Mouse (Mus musculus) c-Kit-positive CD71-negative TER-119-negative erythroid progenitor cells, embryonic 14.5 days (primary cell): ENCODE data around the gene Cdon.

Source experiments
- DNase-seq: peaks from one replicate; pipeline ENCODE4 v3.0.0-alpha.2; 2013; ENCODE audit warnings: low read depth

Cdon gene

GRCm38 (mm10) chr9:35493033-35493732 lies 72.3 kb downstream of the Cdon start:
- DNase-seq, result no peak

GRCm38 (mm10) chr9:35493733-35494092 lies 72.8 kb downstream of the Cdon start:
- no peak for DNase-seq

- no peak for DNase-seq
Observed at GRCm38 (mm10) chr9:35494937-35495336, 74.0 kb downstream of the Cdon start.

DNA sequence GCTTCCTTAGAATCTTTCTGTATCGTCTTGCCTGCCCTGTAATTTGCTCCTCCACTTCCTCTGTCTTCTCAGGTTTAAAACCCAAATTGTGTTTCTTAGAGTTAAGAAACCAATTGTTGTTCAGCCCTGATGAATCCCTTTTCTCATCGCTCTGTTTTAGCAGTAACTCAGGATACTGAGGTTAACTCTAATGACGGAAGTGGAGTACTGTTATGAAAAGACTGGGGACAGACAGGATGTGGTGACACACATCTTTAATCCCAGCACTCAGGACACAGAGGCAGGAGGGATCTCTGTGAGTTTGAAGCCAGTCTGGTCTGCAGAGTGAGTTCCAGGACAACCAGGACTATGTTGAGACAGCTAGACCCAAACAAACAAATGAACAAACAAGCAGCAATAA lies 74.5 kb downstream of the Cdon start:
- DNase-seq, result no peak

GRCm38 (mm10) chr9:35499946-35500345 lies 79.0 kb downstream of the Cdon start:
- no peak for DNase-seq

- no peak for DNase-seq
Observed at GRCm38 (mm10) chr9:35502361-35503000, 81.6 kb downstream of the Cdon start.

DNA sequence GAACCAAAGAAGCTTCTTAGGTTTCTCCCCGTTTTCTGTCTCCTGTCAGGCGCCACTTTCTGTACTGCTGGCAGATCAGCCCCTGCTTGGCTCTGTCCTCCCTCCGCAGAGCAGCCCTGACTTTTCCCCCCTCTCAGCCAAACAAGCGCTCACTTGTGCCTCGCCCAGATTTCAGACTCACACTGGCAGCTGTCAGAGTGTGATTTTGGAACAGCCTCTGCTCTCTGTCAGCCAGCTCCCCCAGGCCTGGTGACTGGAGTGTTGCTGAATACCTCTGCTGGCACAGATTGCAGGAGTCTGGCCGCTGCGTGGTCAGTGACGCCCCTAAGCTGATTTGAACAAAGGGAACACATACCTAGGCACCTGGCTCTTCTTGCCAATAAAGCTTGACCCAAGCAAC lies 87.3 kb downstream of the Cdon start:
- DNase-seq, result no peak

DNA sequence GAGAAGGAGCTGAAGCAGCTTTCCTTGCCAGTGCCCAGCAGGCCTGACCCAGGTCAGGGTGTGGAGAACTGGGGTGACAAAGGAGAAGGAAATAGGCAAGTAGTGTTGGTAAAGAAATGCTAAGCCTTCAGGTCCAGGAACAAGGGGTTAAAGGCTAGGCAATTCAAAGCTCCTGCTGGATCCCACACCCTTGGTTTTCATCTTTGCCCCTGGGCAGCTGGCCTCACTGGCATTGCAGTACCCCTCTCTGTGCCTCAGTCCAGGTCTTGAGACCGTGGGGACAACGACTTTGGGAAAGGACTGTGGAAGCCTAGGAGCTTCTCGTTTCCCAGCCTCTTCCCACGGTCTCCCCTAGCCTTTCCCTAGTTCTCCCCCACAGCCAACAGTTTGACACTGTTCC lies 93.0 kb downstream of the Cdon start:
- no peak for DNase-seq

DNA sequence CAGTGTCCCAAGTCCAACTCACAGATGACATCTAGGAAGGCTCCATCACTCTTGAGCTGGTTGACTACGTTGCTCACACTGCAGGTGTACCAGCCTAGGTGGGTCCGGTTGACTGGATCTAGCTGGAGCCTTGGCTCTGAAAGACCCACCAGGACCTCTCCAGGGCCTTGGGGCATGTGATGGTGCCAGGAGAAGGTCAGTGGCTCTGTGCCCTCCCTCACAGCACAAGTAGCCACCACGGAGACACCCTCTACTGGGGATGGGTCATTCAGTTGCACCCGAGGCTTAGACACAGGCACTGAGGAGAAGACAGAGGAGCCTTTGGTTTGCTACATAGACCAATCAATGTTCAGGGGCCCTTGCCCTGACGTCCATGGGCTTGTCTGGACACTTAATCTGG lies 95.3 kb downstream of the Cdon start:
- DNase-seq, result no peak

DNA sequence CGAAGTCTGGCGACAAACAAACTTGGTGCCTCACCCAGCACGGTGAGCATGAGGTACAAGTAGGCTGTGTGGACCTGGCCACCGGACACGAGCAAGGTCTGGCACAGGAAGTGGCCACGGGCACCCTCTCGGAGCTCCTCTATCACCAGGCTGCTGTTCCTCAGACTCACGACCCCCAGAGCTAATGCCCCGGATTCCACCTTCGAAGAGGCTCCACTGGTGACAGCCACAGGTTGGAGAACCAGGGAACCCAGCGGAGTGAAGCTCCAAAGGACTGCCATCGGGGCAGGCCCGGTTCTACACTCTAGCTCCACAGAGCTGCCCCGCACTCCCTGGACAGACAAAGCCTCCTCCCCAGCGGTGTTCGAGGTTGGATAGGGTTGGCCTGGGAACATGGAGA lies 95.8 kb downstream of the Cdon start:
- DNase-seq, result no peak

- no peak for DNase-seq
Observed at GRCm38 (mm10) chr9:35518169-35518568, 97.2 kb downstream of the Cdon start, which contains the start of gene Gm1113. TSS of gene Gm1113 (minus strand) at chr9:35518269.

GRCm38 (mm10) chr9:35520631-35521348 lies 99.9 kb downstream of the Cdon start:
- DNase-seq, result no peak

- no peak for DNase-seq
Observed at GRCm38 (mm10) chr9:35522241-35522640, 101.3 kb downstream of the Cdon start.

DNA sequence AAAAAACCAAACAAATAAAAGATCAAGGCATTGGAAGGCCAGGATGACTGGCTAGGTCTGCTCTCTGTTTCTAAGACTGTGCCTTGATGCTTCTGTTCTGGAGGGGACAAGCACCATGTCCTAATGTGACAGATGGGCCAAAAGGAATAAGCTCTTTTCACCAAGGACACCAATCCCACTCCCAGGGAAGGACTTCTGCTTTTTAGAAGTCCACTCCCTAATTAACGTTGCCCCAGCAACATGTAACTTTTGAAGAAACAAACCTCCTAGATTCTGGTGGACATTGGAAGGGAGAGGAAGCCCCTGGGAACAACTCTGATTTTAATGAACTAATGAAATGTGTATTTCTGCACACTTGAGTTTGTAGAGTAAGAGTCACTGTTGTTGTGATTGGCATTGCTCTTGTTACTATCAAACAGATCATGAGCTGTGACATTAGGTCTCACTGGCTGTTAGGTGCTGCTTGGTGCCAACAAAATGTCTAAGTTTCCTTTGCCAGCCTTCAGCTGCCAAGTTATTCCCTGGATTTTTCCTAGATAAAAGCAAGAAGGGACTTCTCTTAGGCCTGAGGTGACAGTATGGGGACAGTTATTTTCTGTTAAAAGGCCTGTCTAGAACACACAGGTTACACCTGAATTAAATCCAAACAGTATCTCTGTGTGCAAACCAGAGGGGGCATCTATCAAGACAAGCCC lies 102.0 kb downstream of the Cdon start:
- DNase-seq, result no peak

- DNase-seq, result no peak
Observed at GRCm38 (mm10) chr9:35523541-35523940, 102.6 kb downstream of the Cdon start.

DNA sequence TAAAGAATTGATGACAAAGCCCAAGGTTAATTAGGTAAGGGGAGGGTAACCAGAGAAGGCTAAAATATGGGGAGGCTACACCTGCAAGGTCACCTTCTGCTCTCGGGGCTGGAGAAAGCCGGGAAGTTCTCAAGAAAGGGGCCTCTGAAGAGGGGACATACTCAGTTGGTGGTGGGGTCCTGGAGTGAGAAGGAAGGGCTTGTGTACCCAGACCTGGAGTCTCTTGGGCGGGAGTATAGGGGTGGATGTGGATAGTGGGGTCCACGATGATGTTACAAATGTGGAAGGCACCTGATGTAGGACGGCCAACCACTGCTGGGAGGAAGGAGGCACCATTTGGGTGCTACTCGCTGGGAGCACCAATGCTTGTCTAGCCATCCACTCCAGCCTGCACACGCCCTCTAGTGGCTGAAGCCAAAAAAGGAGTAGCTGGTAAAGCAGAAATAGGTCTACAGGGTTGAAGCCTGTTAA lies 103.0 kb downstream of the Cdon start:
- DNase-seq, result peak; percentile 38

GRCm38 (mm10) chr9:35529141-35529540 lies 108.2 kb downstream of the Cdon start:
- no peak for DNase-seq

DNA sequence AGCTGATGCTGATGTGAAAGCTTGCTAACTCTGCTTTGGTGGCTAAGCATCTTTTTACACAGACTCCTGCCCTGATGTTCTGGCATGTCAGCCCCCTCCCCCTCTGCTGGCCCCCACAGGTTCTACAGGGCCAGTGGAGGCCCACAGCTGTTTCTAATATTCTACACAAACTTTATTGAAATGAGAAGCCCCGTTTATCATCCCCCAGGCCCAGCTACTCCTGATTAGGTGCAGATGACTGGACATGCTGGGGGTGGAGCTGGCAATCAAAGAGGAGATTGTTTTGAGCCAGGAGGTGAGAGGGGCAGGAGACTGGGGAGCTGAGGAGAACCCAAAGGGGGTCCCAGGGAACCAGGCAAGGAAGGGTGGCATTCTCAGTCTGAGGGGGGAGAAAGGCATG lies 108.9 kb downstream of the Cdon start:
- no peak for DNase-seq

DNA sequence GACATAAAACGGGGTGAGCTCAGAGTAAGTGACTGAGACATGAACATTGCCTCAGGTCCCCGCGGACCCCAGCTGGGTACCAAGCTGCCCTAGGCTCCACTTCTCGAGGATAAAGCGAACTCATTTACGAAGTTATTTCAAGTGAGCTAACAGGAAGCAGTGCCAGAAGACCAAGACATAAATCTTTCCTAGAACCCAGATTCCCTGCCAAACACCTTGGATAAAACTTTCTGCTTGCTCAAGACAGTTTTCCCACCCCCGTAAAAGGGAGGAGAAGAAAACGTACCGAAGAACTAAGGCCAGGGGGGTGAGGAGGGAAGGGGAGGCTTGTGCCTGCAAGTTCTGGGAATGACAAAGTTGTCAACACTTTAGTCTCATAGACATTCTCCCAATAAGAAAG lies 112.3 kb downstream of the Cdon start:
- no peak for DNase-seq

DNA sequence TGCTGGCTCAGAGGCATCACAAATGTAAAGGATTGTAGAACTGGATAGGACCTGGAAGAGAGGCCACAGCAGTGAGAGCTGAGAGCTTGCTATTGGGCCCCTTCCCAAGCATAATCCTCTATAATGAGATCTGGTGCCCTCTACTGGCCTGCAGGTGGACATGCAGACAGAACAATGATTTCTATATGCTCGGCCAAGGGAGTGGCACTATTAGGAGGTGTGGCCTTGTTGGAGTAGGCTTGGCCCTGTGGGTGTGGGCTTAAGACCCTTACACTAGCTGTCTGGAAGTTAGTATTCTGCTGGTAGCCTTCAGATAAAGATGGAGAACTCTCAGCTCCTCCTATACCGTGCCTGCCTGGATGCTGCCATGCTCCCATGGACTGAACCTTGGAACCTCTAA lies 114.2 kb downstream of the Cdon start:
- DNase-seq, result peak; percentile 31

GRCm38 (mm10) chr9:35535876-35536275 lies 114.9 kb downstream of the Cdon start:
- no peak for DNase-seq

DNA sequence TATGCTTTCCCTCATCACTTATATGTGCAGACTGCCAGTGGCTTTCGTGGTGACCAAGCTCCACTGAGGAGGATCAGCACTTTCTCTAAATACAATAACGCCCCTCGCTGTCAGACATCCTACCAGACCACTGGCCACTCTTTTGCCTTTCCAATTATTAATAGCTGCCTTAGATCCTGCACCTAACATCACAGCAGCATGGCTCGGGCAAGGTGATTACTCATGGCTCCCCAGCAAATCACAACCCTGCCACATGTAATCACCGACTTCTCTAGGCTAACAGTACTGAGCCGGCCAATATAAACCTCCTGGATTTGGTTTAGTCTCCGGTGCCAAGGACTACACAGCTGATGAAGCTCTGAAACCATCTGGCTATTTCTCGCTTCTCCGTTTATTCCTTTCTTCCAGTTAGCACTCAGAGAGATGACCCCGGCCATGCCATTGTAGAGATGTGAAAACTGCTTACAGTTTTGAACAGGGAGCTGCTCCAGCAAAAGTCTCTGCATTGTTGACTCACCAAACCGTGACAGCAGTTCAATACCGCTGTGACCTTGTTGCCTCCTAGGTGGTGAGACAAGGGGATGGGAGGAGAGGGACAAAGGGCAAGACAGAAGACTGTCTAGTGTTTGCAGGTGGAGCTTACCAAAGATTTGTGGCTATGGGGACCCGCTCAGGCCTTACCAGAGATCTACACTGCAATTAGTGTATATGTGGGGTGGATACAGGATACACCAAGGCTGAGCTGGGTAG lies 118.2 kb downstream of the Cdon start:
- no peak for DNase-seq
